Mouse (Mus musculus) hindbrain, embryonic 13.5 days (tissue): ENCODE data around the gene Kcnt1. TPM values are rescaled to one million over a fixed set of nuclear protein-coding genes. Genes with fewer than 3 reads are reported as not detected.

Experiments used
- ATAC-seq: fragments of 200-750 bp; cut with Nextera tagmentation; 2 replicates; pipeline ENCODE4 v1.8.0; 2017; ENCODE audit warnings: moderate TSS enrichment; ENCODE audit not compliant: low FRiP score
- H3K27ac ChIP-seq: fragments of 300-500 bp; sonication (generic); 2 replicates; pipeline ENCODE4 v1.5.1; 2015; ENCODE audit warnings: inconsistent platforms, mild to moderate bottlenecking, moderate library complexity
- H3K27me3 ChIP-seq: fragments of 300-500 bp; sonication (generic); 2 replicates; pipeline ENCODE4 v1.6.1; 2015; ENCODE audit warnings: mild to moderate bottlenecking, inconsistent platforms
- H3K36me3 ChIP-seq: fragments of 300-500 bp; sonication (generic); 2 replicates; pipeline ENCODE4 v1.6.1; 2015; ENCODE audit warnings: mild to moderate bottlenecking, inconsistent platforms
- H3K4me1 ChIP-seq: fragments of 300-500 bp; sonication (generic); replicated peaks from 2 replicates; pipeline ENCODE4 v1.6.1; 2015; ENCODE audit warnings: inconsistent platforms
- H3K4me2 ChIP-seq: fragments of 300-500 bp; sonication (generic); 2 replicates; pipeline ENCODE4 v1.6.1; 2015; ENCODE audit warnings: inconsistent platforms, mild to moderate bottlenecking, moderate library complexity
- H3K4me3 ChIP-seq: fragments of 300-500 bp; sonication (generic); 2 replicates; pipeline ENCODE4 v1.5.1; 2015; ENCODE audit warnings: mild to moderate bottlenecking, inconsistent platforms
- H3K9ac ChIP-seq: fragments of 300-500 bp; sonication (generic); 2 replicates; pipeline ENCODE4 v1.6.1; 2015; ENCODE audit warnings: mild to moderate bottlenecking, inconsistent platforms
- H3K9me3 ChIP-seq: fragments of 300-500 bp; sonication (generic); 2 replicates; pipeline ENCODE4 v1.6.1; 2016; ENCODE audit warnings: inconsistent platforms
- WGBS: fragments of 180-500 bp; shearing (Covaris S2); methylation state at CpG from one replicate; pipeline ENCODE4 v1.1.7; 2015; 5-methylcytosine and 5-hydroxymethylcytosine counted together
- polyA plus RNA-seq: library from polyadenylated mRNA; unstranded; fragments of >200 nt; fragmentation: Nextera tagmentation; extraction: Ambion mirVana; gene quantifications from 2 replicates; pipeline ENCODE4 v1.2.1, GENCODE M21; 2015

Gene Kcnt1
- polyA plus RNA-seq, 1 experiment from 2014 or later, result 11.1 TPM

- Histone ChIP-seq H3K4me2 (no peak overlapping the region), H3K9ac (no peak overlapping the region), H3K36me3 (peaks cover 72% of the 10 kb centered on the region), H3K4me3 (no peak overlapping the region), H3K9me3 (no peaks in the 10 kb centered on the region), H3K4me1 (peaks cover 6% of the 10 kb centered on the region), H3K27ac (no peak overlapping the region), H3K27me3 (no peaks in the 10 kb centered on the region)
- ATAC-seq, result no peak
- WGBS, result 92% methylated on average over 4 of the region's 4 CpGs
These were observed 61.4 kb downstream of the Kcnt1 start for GRCm38 (mm10) chr2:25924934-25925333.

- Histone ChIP-seq H3K27me3 (no peaks in the 10 kb centered on the region), H3K27ac (no peak overlapping the region), H3K4me2 (no peak overlapping the region), H3K4me1 (no peaks in the 10 kb centered on the region), H3K4me3 (no peak overlapping the region), H3K36me3 (peaks cover 84% of the 10 kb centered on the region), H3K9me3 (no peaks in the 10 kb centered on the region), H3K9ac (no peak overlapping the region)
- 94% methylated on average over 7 of the region's 7 CpGs for WGBS
- ATAC-seq, result no peak
These were observed 64.3 kb downstream of the Kcnt1 start for GRCm38 (mm10) chr2:25927821-25928220.

GRCm38 (mm10) chr2:25931249-25931859 lies 67.8 kb downstream of the Kcnt1 start:
- Histone ChIP-seq H3K36me3 (peaks cover 92% of the 10 kb centered on the region), H3K9me3 (no peaks in the 10 kb centered on the region), H3K9ac (no peak overlapping the region), H3K27ac (no peak overlapping the region), H3K4me2 (no peak overlapping the region), H3K27me3 (no peaks in the 10 kb centered on the region), H3K4me1 (no peaks in the 10 kb centered on the region), H3K4me3 (no peak overlapping the region)
- ATAC-seq, result no peak
- WGBS, result 87% methylated on average over 6 of the region's 6 CpGs

- Histone ChIP-seq H3K9me3 (no peaks in the 10 kb centered on the region), H3K4me2 (no peak overlapping the region), H3K4me1 (no peaks in the 10 kb centered on the region), H3K9ac (no peak overlapping the region), H3K4me3 (no peak overlapping the region), H3K27me3 (no peaks in the 10 kb centered on the region), H3K27ac (no peak overlapping the region), H3K36me3 (peaks cover 98% of the 10 kb centered on the region)
- WGBS, result 90% methylated on average over 6 of the region's 6 CpGs
- no peak for ATAC-seq
These were observed 77.0 kb downstream of the Kcnt1 start for GRCm38 (mm10) chr2:25940503-25940902.

- 80% methylated on average over 2 of the region's 2 CpGs for WGBS
- Histone ChIP-seq H3K4me3 (no peak overlapping the region), H3K9me3 (no peaks in the 10 kb centered on the region), H3K4me1 (no peaks in the 10 kb centered on the region), H3K36me3 (peaks cover 82% of the 10 kb centered on the region), H3K27ac (no peak overlapping the region), H3K27me3 (no peaks in the 10 kb centered on the region), H3K9ac (no peak overlapping the region), H3K4me2 (no peak overlapping the region)
- no peak for ATAC-seq
These were observed 80.3 kb downstream of the Kcnt1 start for GRCm38 (mm10) chr2:25943822-25944221.

GRCm38 (mm10) chr2:25947950-25948349 lies 84.4 kb downstream of the Kcnt1 start:
- H3K4me1 ChIP-seq, result no peaks in the 10 kb centered on the region
- H3K9me3 ChIP-seq, result no peaks in the 10 kb centered on the region
- peaks cover 76% of the 10 kb centered on the region for H3K36me3 ChIP-seq
- no peak overlapping the region for H3K4me3 ChIP-seq
- no peak overlapping the region for H3K27ac ChIP-seq
- 85% methylated on average over 3 of the region's 3 CpGs for WGBS
- no peaks in the 10 kb centered on the region for H3K27me3 ChIP-seq
- ATAC-seq, result no peak
- H3K9ac ChIP-seq, result no peak overlapping the region
- no peak overlapping the region for H3K4me2 ChIP-seq

- H3K4me3 ChIP-seq, result no peak overlapping the region
- peaks cover 74% of the 10 kb centered on the region for H3K36me3 ChIP-seq
- H3K27me3 ChIP-seq, result no peaks in the 10 kb centered on the region
- no peak overlapping the region for H3K27ac ChIP-seq
- ATAC-seq, result no peak
- 89% methylated on average over 3 of the region's 3 CpGs for WGBS
- no peaks in the 10 kb centered on the region for H3K4me1 ChIP-seq
- H3K4me2 ChIP-seq, result no peak overlapping the region
- H3K9me3 ChIP-seq, result no peaks in the 10 kb centered on the region
- no peak overlapping the region for H3K9ac ChIP-seq
These were observed 85.8 kb downstream of the Kcnt1 start for GRCm38 (mm10) chr2:25949291-25949690.

Other genes with a start within 250 kb of the Kcnt1 start
- 0.21 and 0.25 TPM in 2 replicates for gene Ccdc183, start 246.1 kb upstream of the Kcnt1 start, polyA plus RNA-seq
- gene Tmem141, start 241.7 kb upstream of the Kcnt1 start, polyA plus RNA-seq, result 35.0 and 42.2 TPM in 2 replicates
- gene Fcna, start 235.7 kb upstream of the Kcnt1 start, polyA plus RNA-seq, result 2.5 and 3.3 TPM in 2 replicates
- gene Lcn8, start 210.6 kb upstream of the Kcnt1 start, polyA plus RNA-seq, result not detected in 2 replicates
- not detected in 2 replicates for gene Lcn5, start 205.8 kb upstream of the Kcnt1 start, polyA plus RNA-seq
- not detected in 2 replicates for gene Lcn6, start 186.9 kb upstream of the Kcnt1 start, polyA plus RNA-seq
- gene Lcn10, start 181.0 kb upstream of the Kcnt1 start, polyA plus RNA-seq, result not detected in 2 replicates
- gene Obp2a, start 163.7 kb upstream of the Kcnt1 start, polyA plus RNA-seq, result not detected in 2 replicates
- 126 and 129 TPM in 2 replicates for gene Bmyc, start 157.0 kb upstream of the Kcnt1 start, polyA plus RNA-seq
- not detected in 2 replicates for gene Obp2b, start 126.7 kb upstream of the Kcnt1 start, polyA plus RNA-seq
- gene Lcn3, start 98.2 kb upstream of the Kcnt1 start, polyA plus RNA-seq, result not detected in 2 replicates
- not detected in 2 replicates for gene Lcn11, start 86.7 kb upstream of the Kcnt1 start, polyA plus RNA-seq
- not detected in 2 replicates for gene Gm13539, start 81.5 kb upstream of the Kcnt1 start, polyA plus RNA-seq
- not detected in 2 replicates for gene Glt6d1, start 47.9 kb upstream of the Kcnt1 start, polyA plus RNA-seq
- gene Lcn9, start 40.6 kb upstream of the Kcnt1 start, polyA plus RNA-seq, result not detected in 2 replicates
- not detected in 2 replicates for gene Sohlh1, start 16.5 kb upstream of the Kcnt1 start, polyA plus RNA-seq
- gene Camsap1, start 119.5 kb downstream of the Kcnt1 start, polyA plus RNA-seq, result 50.8 and 68.5 TPM in 2 replicates
- gene Ubac1, start 158.0 kb downstream of the Kcnt1 start, polyA plus RNA-seq, result 111 and 114 TPM in 2 replicates